Mouse (Mus musculus): ENCODE data around the gene Ptprd.

DNA sequence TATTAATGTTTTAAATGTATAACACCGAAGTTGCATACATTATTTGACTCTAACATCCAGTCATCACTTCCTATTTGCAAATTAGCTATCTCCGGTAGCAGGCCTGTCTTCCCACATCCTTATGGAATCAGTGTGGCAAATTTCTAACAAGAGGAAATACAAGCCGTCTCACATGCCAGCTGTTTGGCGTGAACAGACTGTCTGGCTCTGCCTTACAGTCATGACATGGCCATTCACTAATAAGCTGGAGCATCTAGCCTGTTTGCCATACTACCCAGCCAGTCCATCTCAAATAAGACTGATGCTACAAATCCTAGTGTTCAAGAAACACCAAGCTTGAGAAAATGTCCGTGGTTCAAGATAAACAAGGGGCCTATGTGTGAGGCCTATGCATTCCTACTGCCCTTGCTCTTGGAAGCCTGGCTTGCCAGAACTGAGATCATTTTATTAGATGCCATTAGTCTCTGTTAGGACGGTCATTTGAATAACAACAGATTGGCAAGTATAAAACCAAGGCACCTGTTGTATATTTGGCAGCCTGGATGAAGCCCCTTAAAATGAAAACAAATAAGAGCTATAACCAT is 1773.2 kb downstream of the Ptprd start:
- TF ChIP-seq ZC3H11A (IDR thresholded peaks at IDR 0.05; ENCODE audit: borderline replicate concordance, low read depth, low read length) (no peak), ZNF384 (IDR thresholded peaks at IDR 0.05; ENCODE audit: low read depth, low read length) (no peak), HCFC1 (IDR thresholded peaks at IDR 0.05; ENCODE audit: borderline replicate concordance, insufficient read depth, low read length) (no peak)
